Mouse (Mus musculus) Muller cell, postnatal 12 days (primary cell): ENCODE measurements around the gene L3mbtl1.

Experiments
- DNase-seq: peaks from one replicate; pipeline ENCODE4 v3.0.0-alpha.2; 2015; ENCODE audit errors: inconsistent ontology term

The L3mbtl1 gene

DNA sequence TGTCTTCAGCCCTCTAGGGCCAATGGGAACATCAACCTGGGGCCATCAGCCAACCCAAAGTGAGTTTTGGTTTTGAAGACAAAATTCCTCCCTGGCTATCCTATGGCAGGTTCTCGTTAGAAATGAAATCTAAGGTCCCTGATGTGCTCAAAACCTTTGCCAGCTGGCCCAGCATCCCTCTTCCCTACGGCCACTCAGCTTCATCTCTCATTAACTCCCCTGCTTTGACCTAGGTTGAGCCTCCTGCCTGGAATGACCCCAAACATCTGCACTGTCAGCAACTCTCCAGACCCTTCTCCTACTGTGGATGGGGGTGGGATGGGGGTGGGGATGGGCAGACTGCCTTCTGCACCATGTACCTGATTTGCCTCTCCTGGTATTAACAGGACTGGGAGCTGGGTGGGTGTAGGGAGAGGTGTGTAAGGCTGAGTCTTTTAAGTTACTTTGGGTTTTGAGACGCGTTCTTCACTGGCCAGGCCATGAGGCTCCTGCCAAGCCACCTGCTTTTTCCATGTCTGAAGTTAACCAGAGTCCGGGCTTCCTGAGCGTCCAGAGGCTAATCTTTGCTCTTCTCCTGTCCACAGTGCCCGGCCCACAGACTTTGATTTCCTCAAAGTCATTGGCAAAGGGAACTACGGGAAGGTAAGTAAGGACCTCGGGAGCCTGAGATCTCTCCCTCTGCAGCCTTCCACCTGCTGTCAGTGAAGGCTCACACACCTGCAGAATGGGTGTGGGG, 50.8 kb downstream of the L3mbtl1 start:
- no peak for DNase-seq

DNA sequence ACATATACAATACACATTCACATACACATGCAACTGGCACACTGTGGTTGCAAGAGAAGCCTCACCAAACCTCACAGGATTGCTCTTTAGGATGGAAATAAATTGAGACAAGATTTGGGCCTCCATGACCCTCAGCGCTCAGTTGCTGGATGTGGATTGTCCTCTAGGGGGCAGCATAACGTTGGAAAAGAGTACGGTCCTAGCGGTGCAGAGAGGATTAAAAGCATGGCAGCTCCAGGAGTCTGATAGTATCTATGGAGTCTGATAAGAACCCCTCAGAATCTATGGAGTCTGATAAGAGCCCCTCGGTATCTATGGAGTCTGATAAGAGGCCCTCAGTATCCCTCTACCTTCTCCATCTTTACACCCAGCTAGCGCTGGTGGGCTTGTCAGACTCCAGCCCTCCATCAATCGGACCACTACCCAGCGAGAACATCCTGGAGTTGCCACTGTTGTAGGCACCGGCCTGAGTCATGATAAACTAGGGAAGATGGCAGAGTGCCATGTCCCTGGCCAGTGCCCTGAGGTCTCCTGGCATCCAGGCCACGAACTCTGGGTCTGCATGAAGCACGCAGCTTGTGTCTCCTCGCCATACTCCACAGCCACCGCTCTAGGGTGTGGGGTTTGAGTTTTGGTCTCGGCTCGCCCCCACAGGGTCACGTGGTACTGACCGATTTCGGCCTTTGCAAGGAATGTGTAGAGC, 55.4 kb downstream of the L3mbtl1 start:
- peak; percentile 40 for DNase-seq

DNA sequence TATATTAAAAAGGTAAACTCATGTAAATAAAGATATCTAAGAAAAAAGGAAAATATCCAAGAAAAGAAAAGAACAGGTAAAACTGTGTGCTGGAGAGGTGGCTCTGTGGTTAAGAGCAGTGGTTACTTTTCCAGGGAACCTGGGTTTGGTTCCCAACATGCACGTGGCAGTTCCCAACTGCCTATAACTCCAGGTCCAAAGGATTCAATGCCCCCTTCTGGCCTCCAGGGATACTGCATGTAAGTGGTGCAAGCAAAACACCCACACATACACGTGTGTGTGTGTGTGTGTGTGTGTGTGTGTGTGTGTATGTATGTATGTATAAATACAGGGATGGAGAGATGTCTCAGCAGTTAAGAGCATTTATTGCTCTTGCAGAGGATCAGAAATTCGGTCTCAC, 56.5 kb downstream of the L3mbtl1 start:
- DNase-seq, result peak; percentile 12

DNA sequence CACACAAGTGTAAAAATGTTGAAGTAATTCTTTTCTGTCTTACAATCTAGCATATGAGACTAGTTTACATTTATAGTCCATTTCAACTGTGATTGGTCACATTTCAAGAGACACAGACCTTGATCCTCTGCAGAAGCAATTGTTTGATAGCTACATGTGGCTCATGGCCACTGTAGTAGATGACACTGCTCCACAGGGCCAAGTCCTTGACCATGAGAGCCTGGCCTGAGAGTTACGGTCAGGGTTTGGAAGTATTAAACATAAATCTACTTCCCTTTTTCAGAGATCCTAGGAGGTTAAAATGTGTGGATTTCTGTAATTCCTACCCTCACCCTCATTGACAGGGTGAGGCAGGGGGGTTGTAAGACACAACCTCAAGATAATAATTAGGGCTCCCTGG, 57.8 kb downstream of the L3mbtl1 start:
- no peak for DNase-seq

DNA sequence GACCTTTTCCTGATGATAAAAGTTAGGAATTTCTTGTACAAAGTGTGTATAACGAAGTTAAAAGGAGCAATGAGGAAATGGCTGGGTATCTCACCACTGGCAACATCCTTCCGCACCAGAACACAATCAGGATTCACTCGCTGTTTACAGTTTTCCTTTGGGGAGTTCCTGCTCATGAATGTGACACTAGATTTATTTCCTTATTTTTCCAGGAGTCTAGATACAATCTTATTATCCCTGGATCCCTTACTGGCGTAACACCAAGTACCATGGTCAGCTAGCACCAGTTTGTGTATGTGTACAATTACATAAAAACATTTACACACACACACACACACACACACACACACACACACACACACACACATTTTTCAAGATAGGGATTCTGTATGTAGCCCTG, 64.0 kb downstream of the L3mbtl1 start:
- DNase-seq, result no peak

DNA sequence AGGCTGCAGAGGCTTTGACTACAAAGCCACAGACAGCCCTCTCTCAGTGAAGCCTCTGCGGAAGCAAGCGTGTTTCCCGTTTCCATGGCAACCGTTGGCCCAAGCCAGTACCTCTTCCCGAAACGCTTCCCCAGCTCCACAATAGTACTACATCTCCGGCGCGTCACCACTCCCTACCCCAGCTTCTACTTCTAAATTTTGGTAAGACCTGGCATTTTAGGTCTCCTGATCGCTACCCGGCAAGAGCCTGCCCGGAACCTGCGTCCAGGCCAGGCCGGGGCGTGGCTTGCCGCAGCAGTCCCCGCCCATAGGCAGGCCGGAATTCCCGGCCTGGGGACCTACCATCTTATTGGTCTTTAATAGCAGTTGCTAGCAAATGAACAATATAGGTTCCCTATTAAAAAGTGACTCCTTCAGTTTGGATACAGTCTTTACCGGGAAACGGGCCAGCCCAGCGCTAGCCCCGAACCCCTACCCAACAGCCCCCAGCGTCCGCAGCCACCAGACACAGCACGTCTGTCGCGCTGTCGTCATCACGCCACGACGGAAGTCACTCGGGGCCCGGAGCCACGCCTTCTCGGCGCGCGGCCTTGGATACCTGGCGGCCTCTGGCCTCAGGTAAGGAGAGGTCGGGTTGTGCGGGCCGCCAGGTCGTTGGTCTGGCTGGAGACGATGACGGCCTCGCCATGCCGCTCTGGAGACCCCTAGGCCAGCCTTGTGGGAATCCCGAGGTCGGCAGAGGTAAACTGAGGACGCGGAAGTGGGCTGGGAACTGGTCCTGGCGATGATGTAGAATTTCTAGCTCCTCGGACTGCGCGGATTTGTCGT, 73.9 kb downstream of the L3mbtl1 start, which contains the start of gene Ift52:
Gene Ift52, plus strand, starts transcription at position 439 of the 828 bp plus-strand sequence.
- peak; percentile 90 for DNase-seq
